Mouse (Mus musculus): ENCODE data around the gene Rdm1.
"Not testable (repeated sequence)": the region's sequence is repeated elsewhere in the genome, so short reads cannot be mapped to it uniquely, and the experiment has no call there.

The Rdm1 gene

GRCm38 (mm10) chr11:101626995-101627856 lies at the start of gene Rdm1:
TSS of gene Rdm1 (plus strand) at chr11:101627195.
- peak; percentile 81 for DNase-seq (ENCODE audit: low read depth, low spot score)

- no peak for DNase-seq (ENCODE audit: low read depth, low spot score)
Measured at GRCm38 (mm10) chr11:101581081-101581764, 45.8 kb upstream of the Rdm1 start.

GRCm38 (mm10) chr11:101582054-101583035 lies 44.6 kb upstream of the Rdm1 start, which contains the start of gene Tmem106a:
TSS of gene Tmem106a (plus strand) at chr11:101582242.
- DNase-seq (ENCODE audit: low read depth, low spot score): no peak

GRCm38 (mm10) chr11:101583205-101583604 lies 43.8 kb upstream of the Rdm1 start:
- DNase-seq (ENCODE audit: low read depth, low spot score): no peak

- DNase-seq (ENCODE audit: low read depth, low spot score): not testable (repeated sequence)
Measured at GRCm38 (mm10) chr11:101585031-101585430, 42.0 kb upstream of the Rdm1 start.

- DNase-seq (ENCODE audit: low read depth, low spot score): no peak
Measured at GRCm38 (mm10) chr11:101585805-101586204, 41.2 kb upstream of the Rdm1 start.

- no peak for DNase-seq (ENCODE audit: low read depth, low spot score)
Measured at GRCm38 (mm10) chr11:101587676-101588075, 39.3 kb upstream of the Rdm1 start.

- DNase-seq (ENCODE audit: low read depth, low spot score): no peak
Measured at GRCm38 (mm10) chr11:101588868-101589267, 38.1 kb upstream of the Rdm1 start.

GRCm38 (mm10) chr11:101589444-101589843 lies 37.6 kb upstream of the Rdm1 start:
- no peak for DNase-seq (ENCODE audit: low read depth, low spot score)

- no peak for DNase-seq (ENCODE audit: low read depth, low spot score)
Measured at GRCm38 (mm10) chr11:101589989-101590624, 36.9 kb upstream of the Rdm1 start.

GRCm38 (mm10) chr11:101599156-101599555 lies 27.8 kb upstream of the Rdm1 start, which contains the start of gene Gm11634:
TSS of gene Gm11634 (minus strand) at chr11:101599256.
- DNase-seq (ENCODE audit: low read depth, low spot score): no peak

GRCm38 (mm10) chr11:101602491-101602890 lies 24.5 kb upstream of the Rdm1 start:
- no peak for DNase-seq (ENCODE audit: low read depth, low spot score)

- DNase-seq (ENCODE audit: low read depth, low spot score): no peak
Measured at GRCm38 (mm10) chr11:101604116-101604515, 22.9 kb upstream of the Rdm1 start.

- DNase-seq (ENCODE audit: low read depth, low spot score): not testable (repeated sequence)
Measured at GRCm38 (mm10) chr11:101604531-101605453, 22.2 kb upstream of the Rdm1 start.

- DNase-seq (ENCODE audit: low read depth, low spot score): not testable (repeated sequence)
Measured at GRCm38 (mm10) chr11:101607134-101607533, 19.9 kb upstream of the Rdm1 start.

GRCm38 (mm10) chr11:101610445-101610844 lies 16.6 kb upstream of the Rdm1 start:
- no peak for DNase-seq (ENCODE audit: low read depth, low spot score)

- DNase-seq (ENCODE audit: low read depth, low spot score): no peak
Measured at GRCm38 (mm10) chr11:101613596-101613995, 13.4 kb upstream of the Rdm1 start.

- no peak for DNase-seq (ENCODE audit: low read depth, low spot score)
Measured at GRCm38 (mm10) chr11:101614116-101614515, 12.9 kb upstream of the Rdm1 start.

- no peak for DNase-seq (ENCODE audit: low read depth, low spot score)
Measured at GRCm38 (mm10) chr11:101615380-101615779, 11.6 kb upstream of the Rdm1 start.

- no peak for DNase-seq (ENCODE audit: low read depth, low spot score)
Measured at GRCm38 (mm10) chr11:101616104-101616503, 10.9 kb upstream of the Rdm1 start.
